Mouse (Mus musculus) mammary gland, adult 2 months (tissue): ENCODE measurements around the gene Def6. TPM values are rescaled to one million over a fixed set of nuclear protein-coding genes. Genes with fewer than 3 reads are reported as not detected.

Experiments used
- polyA plus RNA-seq: library from polyadenylated mRNA; depleted of rRNA; stranded (reverse); fragments of >200 nt; gene quantifications from 2 replicates; pipeline ENCODE4 v1.2.3, GENCODE M21; 2012; ENCODE audit warnings: low replicate concordance; rRNA removed

The Def6 gene
- polyA plus RNA-seq: 21.5 and 48.5 TPM in 2 replicates

GRCm38 (mm10) chr17:28207591-28208313 is at the start of gene Def6:
Def6 (plus strand) TSS chr17:28207778.

DNA sequence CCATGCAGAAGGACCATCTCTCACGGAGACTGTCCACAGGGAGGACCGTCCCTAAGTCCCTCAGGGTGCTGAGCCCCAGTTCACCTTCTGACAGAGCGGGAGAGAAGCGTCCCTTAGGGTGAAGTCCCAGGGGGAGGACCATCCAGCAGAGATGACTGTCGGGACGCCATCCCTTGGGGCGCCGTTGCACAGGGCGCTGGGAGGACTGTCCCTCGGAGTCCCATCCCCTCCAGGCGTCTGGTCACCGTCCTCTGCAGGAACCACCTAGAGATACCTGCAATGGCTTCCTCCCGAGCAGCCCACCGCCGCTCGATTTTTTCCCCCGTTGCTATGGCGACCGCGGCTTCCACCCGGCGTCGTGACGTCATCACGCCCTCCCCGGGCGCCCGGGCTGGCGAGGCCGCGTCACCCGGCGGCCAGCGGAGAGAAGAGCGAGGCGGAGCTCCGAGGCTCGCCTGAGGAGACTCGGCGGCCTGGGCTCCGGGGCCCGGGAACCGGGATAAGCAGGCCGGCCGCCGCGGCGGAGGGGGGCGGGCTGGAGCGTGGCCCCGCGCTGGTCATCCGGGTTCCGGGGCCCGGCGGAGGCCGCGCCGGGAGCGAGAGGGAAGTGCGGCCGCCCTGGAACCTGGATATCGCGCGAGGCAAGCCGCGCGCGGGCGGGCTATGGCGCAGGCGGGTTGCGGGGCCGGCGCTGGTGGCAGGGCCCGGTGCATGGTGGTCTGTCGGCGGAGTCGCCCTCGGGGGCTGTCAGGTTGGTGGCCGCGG is 30.6 kb upstream of the Def6 start, which contains the start of gene Zfp523:
Gene Zfp523, plus strand, starts transcription at position 355 of the 765 bp plus-strand sequence.

DNA sequence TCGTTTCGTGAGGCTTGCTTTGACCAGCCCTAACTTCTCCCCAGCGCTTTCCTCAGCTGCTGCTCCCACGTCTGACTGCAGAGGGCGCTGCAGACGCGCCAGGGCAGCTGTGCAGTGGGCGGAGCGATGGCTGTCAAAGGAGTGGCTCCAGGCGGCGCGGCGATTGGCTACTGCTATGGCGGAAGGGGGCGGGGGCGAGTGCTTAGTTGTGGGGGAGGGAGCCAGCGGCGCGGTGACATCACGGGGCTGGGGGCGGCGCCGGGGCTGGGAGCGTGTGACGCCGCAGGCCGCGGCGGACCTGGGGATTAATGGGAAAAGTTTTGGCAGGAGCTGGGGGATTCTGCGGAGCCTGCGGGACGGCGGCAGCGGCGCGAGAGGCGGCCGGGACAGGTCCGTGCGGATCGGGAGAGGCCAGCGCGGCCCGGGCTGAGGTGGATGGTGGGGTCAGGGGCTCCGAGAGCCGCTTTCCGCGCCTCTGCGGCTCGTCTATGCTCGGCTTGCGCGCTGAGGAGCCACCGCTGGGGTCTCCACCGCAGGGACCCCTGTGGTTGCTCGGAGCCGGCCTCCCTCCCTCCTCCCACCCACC is 25.0 kb downstream of the Def6 start, which contains the start of gene Ppard:
Gene Ppard, plus strand, starts transcription at position 226 of the 586 bp plus-strand sequence.

Other genes with a start within 250 kb of the Def6 start
- 0.65 and 1.2 TPM in 2 replicates for gene Tcp11, start 127.1 kb upstream of the Def6 start, polyA plus RNA-seq
- gene Scube3, start 65.6 kb upstream of the Def6 start, polyA plus RNA-seq: 3.3 and 4.4 TPM in 2 replicates
- gene Zfp523, start 30.6 kb upstream of the Def6 start, polyA plus RNA-seq: 38.4 and 69.0 TPM in 2 replicates
- gene Ppard, start 24.9 kb downstream of the Def6 start, polyA plus RNA-seq: 39.9 and 51.9 TPM in 2 replicates
- gene Fance, start 105.7 kb downstream of the Def6 start, polyA plus RNA-seq: 14.5 and 25.4 TPM in 2 replicates
- gene Rpl10a, start 120.7 kb downstream of the Def6 start, polyA plus RNA-seq: 1,640 and 3,869 TPM in 2 replicates
- 14.7 and 22.6 TPM in 2 replicates for gene Tead3, start 143.0 kb downstream of the Def6 start, polyA plus RNA-seq
- 1.2 and 2.5 TPM in 2 replicates for gene Tulp1, start 157.4 kb downstream of the Def6 start, polyA plus RNA-seq